Mouse (Mus musculus) midbrain, embryonic 16.5 days (tissue): ENCODE data around the gene Ube2v1. TPM values are rescaled to one million over a fixed set of nuclear protein-coding genes. Genes with fewer than 3 reads are reported as not detected.
"Not testable (repeated sequence)": the region's sequence is repeated elsewhere in the genome, so short reads cannot be mapped to it uniquely, and the experiment has no call there.

ENCODE experiments used
- ATAC-seq: fragments of 200-750 bp; cut with Nextera tagmentation; 2 replicates; pipeline ENCODE4 v1.8.0; 2017; ENCODE audit warnings: moderate TSS enrichment
- H3K27ac ChIP-seq: fragments of 300-500 bp; sonication (generic); 2 replicates; pipeline ENCODE4 v1.5.1; 2014; ENCODE audit warnings: mild to moderate bottlenecking, low read length, mixed read lengths
- H3K27me3 ChIP-seq: fragments of 300-500 bp; sonication (generic); 2 replicates; pipeline ENCODE4 v1.6.1; 2014; ENCODE audit warnings: low read depth, low read length, mixed read lengths; ENCODE audit not compliant: control insufficient read depth, insufficient read depth
- H3K36me3 ChIP-seq: fragments of 300-500 bp; sonication (generic); 2 replicates; pipeline ENCODE4 v1.6.1; 2014; ENCODE audit warnings: mild to moderate bottlenecking, low read length, moderate library complexity, mixed read lengths; ENCODE audit not compliant: control insufficient read depth, insufficient read depth
- H3K4me1 ChIP-seq: fragments of 300-500 bp; sonication (generic); 2 replicates; pipeline ENCODE4 v1.6.1; 2014; ENCODE audit warnings: mild to moderate bottlenecking, low read length, mixed read lengths; ENCODE audit not compliant: control insufficient read depth, insufficient read depth
- H3K4me2 ChIP-seq: fragments of 300-500 bp; sonication (generic); 2 replicates; pipeline ENCODE4 v1.6.1; 2014; ENCODE audit warnings: mild to moderate bottlenecking, low read length, mixed read lengths
- H3K4me3 ChIP-seq: fragments of 300-500 bp; sonication (generic); 2 replicates; pipeline ENCODE4 v1.5.1; 2014; ENCODE audit warnings: low read depth, mild to moderate bottlenecking, low read length, moderate library complexity, mixed read lengths
- H3K9ac ChIP-seq: fragments of 300-500 bp; sonication (generic); 2 replicates; pipeline ENCODE4 v1.6.1; 2014; ENCODE audit warnings: low read depth, low read length, mixed read lengths
- H3K9me3 ChIP-seq: fragments of 300-500 bp; sonication (generic); replicated peaks from 2 replicates; pipeline ENCODE4 v1.6.1; 2014; ENCODE audit warnings: mild to moderate bottlenecking, low read length, mixed read lengths; ENCODE audit not compliant: control insufficient read depth, poor library complexity, severe bottlenecking
- WGBS: fragments of 180-500 bp; shearing (Covaris S2); extraction: QIAGEN DNeasy Blood & Tissue Kit; methylation state at CpG from one replicate; pipeline ENCODE4 v1.1.7; 2014; 5-methylcytosine and 5-hydroxymethylcytosine counted together
- polyA plus RNA-seq: library from polyadenylated mRNA; unstranded; fragments of >200 nt; fragmentation: Nextera tagmentation; extraction: Ambion mirVana; gene quantifications from 2 replicates; pipeline ENCODE4 v1.2.1, GENCODE M21; 2015

The Ube2v1 gene
- polyA plus RNA-seq, 1 experiment from 2014 or later, result 344 TPM

- WGBS, result 92% methylated on average over 4 of the region's 4 CpGs
- H3K36me3 ChIP-seq, result no peaks in the 10 kb centered on the region
- no peaks in the 10 kb centered on the region for H3K9me3 ChIP-seq
- peaks cover 17% of the 10 kb centered on the region for H3K4me1 ChIP-seq
- H3K9ac ChIP-seq, result no peak overlapping the region
- no peak for ATAC-seq
- H3K27me3 ChIP-seq, result no peaks in the 10 kb centered on the region; the same call in 1 of the 2 replicates
- H3K27ac ChIP-seq, result no peak overlapping the region
- no peak overlapping the region for H3K4me2 ChIP-seq
- H3K4me3 ChIP-seq, result no peak overlapping the region
Observed at GRCm38 (mm10) chr2:167657973-167658372, 26.1 kb upstream of the Ube2v1 start.

GRCm38 (mm10) chr2:167656629-167657478 lies 25.0 kb upstream of the Ube2v1 start:
- 87% methylated on average over 16 of the region's 16 CpGs for WGBS
- ATAC-seq, result no peak
- Histone ChIP-seq H3K9ac (no peak overlapping the region), H3K27ac (no peak overlapping the region), H3K4me1 (peaks cover 17% of the 10 kb centered on the region), H3K4me2 (no peak overlapping the region), H3K27me3 (no peaks in the 10 kb centered on the region), H3K9me3 (no peaks in the 10 kb centered on the region), H3K36me3 (0 out of 2 replicates have a peak, but pooled peaks cover 2% of the 10 kb centered on the region), H3K4me3 (no peak overlapping the region)

GRCm38 (mm10) chr2:167654911-167655600 lies 23.2 kb upstream of the Ube2v1 start:
- no peak overlapping the region for H3K4me2 ChIP-seq
- no peak overlapping the region for H3K27ac ChIP-seq
- no peaks in the 10 kb centered on the region for H3K27me3 ChIP-seq
- H3K9ac ChIP-seq, result no peak overlapping the region
- no peak overlapping the region for H3K4me3 ChIP-seq
- H3K36me3 ChIP-seq, result peaks cover 2% of the 10 kb centered on the region; the same call in 1 of the 2 replicates
- H3K4me1 ChIP-seq, result peaks cover 9% of the 10 kb centered on the region
- no peak for ATAC-seq
- no peaks in the 10 kb centered on the region for H3K9me3 ChIP-seq
- 93% methylated on average over 10 of the region's 10 CpGs for WGBS

GRCm38 (mm10) chr2:167652694-167653093 lies 20.8 kb upstream of the Ube2v1 start:
- Histone ChIP-seq H3K4me3 (no peak overlapping the region), H3K4me1 (no peaks in the 10 kb centered on the region), H3K9ac (no peak overlapping the region), H3K4me2 (no peak overlapping the region), H3K27me3 (no peaks in the 10 kb centered on the region), H3K27ac (no peak overlapping the region), H3K36me3 (peaks cover 2% of the 10 kb centered on the region; the same call in 1 of the 2 replicates), H3K9me3 (no peaks in the 10 kb centered on the region)
- 87% methylated on average over 7 of the region's 7 CpGs for WGBS
- no peak for ATAC-seq

- Histone ChIP-seq H3K4me3 (no peak overlapping the region), H3K9ac (no peak overlapping the region), H3K27ac (no peak overlapping the region), H3K36me3 (peaks cover 2% of the 10 kb centered on the region; the same call in 1 of the 2 replicates), H3K4me2 (no peak overlapping the region), H3K4me1 (no peaks in the 10 kb centered on the region), H3K9me3 (no peaks in the 10 kb centered on the region), H3K27me3 (no peaks in the 10 kb centered on the region)
- no peak for ATAC-seq
- 85% methylated on average over 9 of the region's 9 CpGs for WGBS
Observed at GRCm38 (mm10) chr2:167651622-167652021, 19.7 kb upstream of the Ube2v1 start.

- Histone ChIP-seq H3K36me3 (peaks cover 4% of the 10 kb centered on the region), H3K4me1 (no peaks in the 10 kb centered on the region), H3K9ac (no peak overlapping the region), H3K27me3 (no peaks in the 10 kb centered on the region), H3K9me3 (no peaks in the 10 kb centered on the region), H3K27ac (no peak overlapping the region), H3K4me3 (no peak overlapping the region), H3K4me2 (no peak overlapping the region)
- 88% methylated on average over 12 of the region's 12 CpGs for WGBS
- no peak for ATAC-seq
Observed at GRCm38 (mm10) chr2:167649290-167650032, 17.6 kb upstream of the Ube2v1 start.

GRCm38 (mm10) chr2:167646411-167646810 lies 14.5 kb upstream of the Ube2v1 start:
- peaks cover 4% of the 10 kb centered on the region for H3K36me3 ChIP-seq
- WGBS, result 89% methylated on average over 4 of the region's 4 CpGs
- no peak for ATAC-seq
- no peak overlapping the region for H3K9ac ChIP-seq
- H3K27me3 ChIP-seq, result no peaks in the 10 kb centered on the region
- no peaks in the 10 kb centered on the region for H3K9me3 ChIP-seq
- no peak overlapping the region for H3K4me3 ChIP-seq
- no peak overlapping the region for H3K4me2 ChIP-seq
- H3K4me1 ChIP-seq, result no peaks in the 10 kb centered on the region
- H3K27ac ChIP-seq, result no peak overlapping the region

GRCm38 (mm10) chr2:167643356-167644052 lies 11.6 kb upstream of the Ube2v1 start:
- H3K4me2 ChIP-seq, H3K4me1 ChIP-seq, ATAC-seq, H3K9me3 ChIP-seq, H3K27ac ChIP-seq, H3K36me3 ChIP-seq, H3K4me3 ChIP-seq, H3K9ac ChIP-seq, H3K27me3 ChIP-seq: not testable (repeated sequence)
- WGBS, result 90% methylated on average over 13 of the region's 13 CpGs
